Mouse (Mus musculus) small intestine, adult 2 months (tissue): ENCODE results near the gene Chmp6. TPM values are rescaled to one million over a fixed set of nuclear protein-coding genes. Genes with fewer than 3 reads are reported as not detected.
A peak's percentile ranks its signal among the peaks of the same experiment; 100 is the strongest.

Experiments used
- H3K27ac ChIP-seq: fragments of 200-500 bp; 2 replicates; pipeline ENCODE4 v1.5.1; 2012; ENCODE audit warnings: low read depth, low read length, control low read depth, inconsistent platforms; ENCODE audit not compliant: insufficient read depth
- H3K27me3 ChIP-seq: fragments of 200-500 bp; 2 replicates; pipeline ENCODE4 v1.6.1; 2012; ENCODE audit warnings: mild to moderate bottlenecking, moderate library complexity, low read length, inconsistent platforms; ENCODE audit not compliant: control insufficient read depth, insufficient read depth
- H3K36me3 ChIP-seq: fragments of 200-500 bp; 2 replicates; pipeline ENCODE4 v1.6.1; 2012; ENCODE audit warnings: mild to moderate bottlenecking, low read length, control low read depth, inconsistent platforms; ENCODE audit not compliant: control insufficient read depth, insufficient read depth
- H3K4me1 ChIP-seq: fragments of 200-500 bp; 2 replicates; pipeline ENCODE4 v1.6.1; 2012; ENCODE audit warnings: low read length, inconsistent platforms, mixed read lengths; ENCODE audit not compliant: control insufficient read depth, insufficient read depth, insufficient read length
- H3K4me3 ChIP-seq: fragments of 200-500 bp; 2 replicates; pipeline ENCODE4 v1.5.1; 2012; ENCODE audit warnings: low read depth, mild to moderate bottlenecking, control low read depth, inconsistent platforms, low read length, moderate library complexity
- CTCF ChIP-seq: fragments of 200-500 bp; IDR thresholded peaks from 2 replicates; pipeline ENCODE4 v1.5.1; 2012; ENCODE audit warnings: low read depth, mild to moderate bottlenecking, control low read depth, inconsistent platforms, low read length, moderate library complexity, mixed read lengths; ENCODE audit not compliant: insufficient replicate concordance, insufficient read length; ENCODE audit errors: extremely low read depth
- POLR2A ChIP-seq: fragments of 200-500 bp; IDR thresholded peaks from 2 replicates; pipeline ENCODE4 v1.6.1; 2012; ENCODE audit warnings: low read depth, mild to moderate bottlenecking, control low read depth, inconsistent platforms, low read length, moderate library complexity
- WGBS: fragments of 180-500 bp; shearing (Covaris S2); methylation state at CpG from one replicate; pipeline ENCODE4 v1.1.7; 2018; 5-methylcytosine and 5-hydroxymethylcytosine counted together
- polyA plus RNA-seq: library from polyadenylated mRNA; depleted of rRNA; stranded (reverse); fragments of >200 nt; gene quantifications from 2 replicates; pipeline ENCODE4 v1.2.3, GENCODE M21; 2012; rRNA removed

Gene Chmp6
- 69.0 and 137 TPM in 2 replicates for polyA plus RNA-seq

DNA sequence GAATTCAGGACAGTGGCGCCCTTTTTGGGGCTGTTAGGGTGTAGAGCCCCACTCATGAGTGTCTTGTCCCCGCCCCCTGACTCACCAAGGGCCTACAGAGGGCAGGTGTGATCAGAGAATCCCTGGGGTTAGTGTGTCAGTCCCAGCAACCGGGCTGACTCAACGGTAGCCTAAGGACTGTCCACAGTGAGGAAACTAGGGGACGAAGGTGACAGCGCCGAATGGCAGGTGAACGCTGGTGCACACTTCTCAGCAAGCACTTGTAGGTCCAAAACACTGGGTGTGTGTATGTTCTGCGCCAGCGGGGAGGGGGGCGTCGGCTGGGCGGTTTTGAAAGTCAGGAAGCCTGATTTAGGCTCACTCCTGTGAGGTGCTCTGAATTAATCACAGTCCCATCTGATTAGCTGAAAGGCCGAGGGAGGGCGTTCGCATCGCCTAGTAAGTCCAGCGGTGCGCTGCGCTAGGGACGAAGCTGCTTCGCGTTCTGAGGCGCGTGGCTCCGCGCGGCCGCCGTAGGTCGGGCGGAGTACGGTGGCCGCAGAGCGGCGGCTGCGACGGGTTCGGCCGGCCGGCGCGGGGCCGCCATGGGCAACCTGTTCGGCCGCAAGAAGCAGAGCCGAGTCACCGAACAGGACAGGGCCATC is at the start of gene Chmp6:
Gene Chmp6, plus strand, starts transcription at position 151 of the 644 bp plus-strand sequence.
- TF ChIP-seq POLR2A (peak; percentile 18; the same call in 1 of the 2 replicates), CTCF (no peak)

DNA sequence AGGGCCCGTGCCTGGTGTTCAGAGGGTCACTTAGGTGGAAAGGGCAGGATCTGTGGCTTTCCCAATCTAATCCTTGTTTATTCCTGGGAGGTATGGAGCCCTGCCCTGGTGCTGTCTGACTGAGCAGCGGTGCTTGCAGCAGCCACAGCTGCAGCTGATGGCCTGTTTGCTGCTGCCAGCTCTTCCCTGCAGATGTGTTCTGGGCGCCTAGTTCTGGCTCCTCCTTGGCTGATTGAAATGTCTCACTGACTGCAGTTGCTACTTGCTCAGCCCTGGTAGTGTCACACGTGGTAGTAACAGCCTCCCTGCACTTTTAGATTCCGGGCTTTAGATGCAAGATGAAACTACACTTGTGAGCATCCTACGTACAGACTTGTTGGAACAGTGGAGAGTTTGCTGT is 46.4 kb upstream of the Chmp6 start:
- no peak overlapping the region for H3K4me3 ChIP-seq
- H3K27me3 ChIP-seq: no peaks in the 10 kb centered on the region
- TF ChIP-seq POLR2A (no peak), CTCF (no peak)
- H3K4me1 ChIP-seq: no peaks in the 10 kb centered on the region
- WGBS: 93% methylated on average over 6 of the region's 6 CpGs
- no peak overlapping the region for H3K27ac ChIP-seq
- H3K36me3 ChIP-seq: peaks cover 20% of the 10 kb centered on the region

More for the DNA sequence above, at the start of gene Chmp6:
- H3K27ac ChIP-seq: peak within 1 kb of the TSS; percentile 99
- H3K4me3 ChIP-seq: peak within 1 kb of the TSS; percentile 83
- H3K4me1 ChIP-seq: peaks cover 32% of the 10 kb centered on the region
- peaks cover 18% of the 10 kb centered on the region for H3K36me3 ChIP-seq
- H3K27me3 ChIP-seq: no peaks in the 10 kb centered on the region
- WGBS: under 1% methylated on average over 48 of the region's 48 CpGs

DNA sequence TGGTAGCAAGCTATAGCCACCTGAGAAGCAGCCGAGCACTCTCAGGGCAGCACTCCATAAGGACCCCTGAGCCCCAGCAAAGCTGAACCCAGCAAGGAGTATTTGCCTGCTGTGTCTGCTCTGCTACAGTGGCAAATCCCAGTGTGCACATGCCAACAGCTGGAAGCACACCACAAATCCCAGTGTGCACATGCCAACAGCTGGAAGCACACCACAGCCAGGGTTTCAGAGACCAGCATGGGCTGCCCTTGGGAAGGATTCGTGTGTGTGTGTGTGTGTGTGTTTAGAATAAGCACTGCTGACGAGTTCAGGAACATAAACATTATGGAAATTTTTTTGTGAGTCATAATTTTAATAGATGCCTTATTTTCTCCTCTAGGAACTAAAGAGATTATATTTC is 45.1 kb upstream of the Chmp6 start:
- H3K36me3 ChIP-seq: peaks cover 29% of the 10 kb centered on the region
- H3K27ac ChIP-seq: no peak overlapping the region
- H3K4me3 ChIP-seq: no peak overlapping the region
- no peaks in the 10 kb centered on the region for H3K4me1 ChIP-seq
- TF ChIP-seq POLR2A: no peak
- no peak for TF ChIP-seq CTCF
- H3K27me3 ChIP-seq: no peaks in the 10 kb centered on the region
- 81% methylated on average over 3 of the region's 3 CpGs for WGBS

DNA sequence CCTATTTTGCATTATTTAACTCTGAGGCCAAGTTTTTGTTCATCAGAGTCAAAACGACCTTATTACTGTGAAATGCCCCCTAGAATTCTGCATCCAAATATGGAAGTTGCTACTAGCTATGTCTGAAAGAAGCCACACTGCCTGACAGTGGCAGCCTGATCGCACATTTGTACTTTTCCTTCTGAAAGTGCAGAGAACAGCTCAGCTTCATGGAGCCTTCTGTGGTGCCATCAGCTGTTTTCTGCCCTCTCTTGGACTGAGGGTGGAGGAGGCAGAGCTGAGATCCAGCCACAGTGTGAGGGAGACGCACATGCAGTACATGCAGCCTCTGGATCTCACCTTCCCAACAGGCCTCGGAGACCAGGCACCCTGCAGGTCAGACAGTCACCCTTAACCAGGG is 44.7 kb upstream of the Chmp6 start:
- Histone ChIP-seq H3K27ac (no peak overlapping the region), H3K36me3 (peaks cover 33% of the 10 kb centered on the region), H3K27me3 (no peaks in the 10 kb centered on the region), H3K4me1 (no peaks in the 10 kb centered on the region), H3K4me3 (no peak overlapping the region)
- TF ChIP-seq CTCF (no peak), POLR2A (no peak)
- WGBS: 86% methylated on average over 4 of the region's 4 CpGs

DNA sequence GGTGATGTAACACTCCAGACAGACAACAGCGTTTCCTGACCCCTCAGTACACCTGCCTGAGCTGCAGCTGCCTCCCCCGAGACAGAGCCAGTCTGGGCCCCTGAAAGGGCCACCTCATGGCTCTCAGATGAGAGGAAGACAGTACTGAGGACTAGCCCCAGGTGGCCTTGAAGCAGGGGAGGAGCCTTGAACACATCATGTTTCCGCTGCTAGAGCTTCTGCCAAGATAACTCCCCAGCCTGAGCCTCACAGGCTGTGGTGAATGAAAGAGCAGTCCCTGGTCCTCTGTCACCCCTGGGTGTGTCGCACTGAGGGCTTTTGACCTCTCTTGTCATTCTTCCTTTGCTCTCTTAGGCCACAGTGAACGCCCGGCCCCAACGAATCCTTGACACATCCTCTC is 42.1 kb upstream of the Chmp6 start:
- Histone ChIP-seq H3K4me1 (no peaks in the 10 kb centered on the region), H3K36me3 (peaks cover 39% of the 10 kb centered on the region), H3K27ac (no peak overlapping the region), H3K27me3 (no peaks in the 10 kb centered on the region), H3K4me3 (no peak overlapping the region)
- TF ChIP-seq CTCF (no peak), POLR2A (no peak)
- WGBS: 89% methylated on average over 7 of the region's 7 CpGs

DNA sequence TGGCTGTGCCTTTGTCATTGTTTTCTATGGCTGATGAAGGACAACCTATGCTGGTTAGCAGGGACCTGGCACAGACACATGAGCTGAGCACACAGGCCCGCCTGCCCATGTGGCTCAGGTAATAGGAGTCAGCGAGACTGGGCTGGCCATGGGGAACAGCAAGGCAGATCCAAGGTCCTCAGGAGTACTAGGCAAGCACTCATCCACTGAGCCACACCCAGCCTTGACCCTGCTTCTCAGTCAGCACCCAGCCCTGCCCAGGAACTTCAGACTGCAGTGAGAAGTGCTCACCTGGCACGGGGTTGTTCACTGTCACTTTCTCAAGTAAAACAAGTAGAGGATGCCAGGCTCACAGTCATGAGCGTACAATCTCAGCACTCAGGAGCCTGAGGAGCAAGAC is 39.6 kb upstream of the Chmp6 start:
- Histone ChIP-seq H3K27me3 (no peaks in the 10 kb centered on the region), H3K4me1 (no peaks in the 10 kb centered on the region), H3K36me3 (peaks cover 46% of the 10 kb centered on the region), H3K27ac (no peak overlapping the region), H3K4me3 (no peak overlapping the region)
- no peak for TF ChIP-seq POLR2A
- no peak for TF ChIP-seq CTCF
- WGBS: 74% methylated on average over 4 of the region's 4 CpGs

DNA sequence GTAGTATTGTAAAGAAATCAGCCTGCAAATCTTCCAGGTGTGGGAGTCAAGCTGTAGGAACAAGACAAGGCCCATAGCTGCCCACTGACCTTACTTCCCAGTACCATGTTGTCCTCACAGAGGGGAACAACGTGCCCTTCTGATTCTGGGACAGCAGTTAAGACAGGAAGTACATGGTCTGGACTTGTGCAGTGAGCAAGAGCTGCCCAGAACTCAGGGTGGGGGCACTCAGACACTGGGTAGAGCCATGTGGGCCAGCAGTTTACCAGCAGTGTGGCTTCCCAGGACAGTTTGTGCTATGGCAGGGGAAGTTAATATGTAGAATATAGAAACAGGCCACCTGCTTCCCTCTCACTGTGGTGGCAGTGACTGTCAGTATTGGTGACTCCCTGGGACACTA is 38.4 kb upstream of the Chmp6 start:
- Histone ChIP-seq H3K4me1 (no peaks in the 10 kb centered on the region), H3K36me3 (peaks cover 45% of the 10 kb centered on the region), H3K27ac (no peak overlapping the region), H3K27me3 (no peaks in the 10 kb centered on the region), H3K4me3 (no peak overlapping the region)
- TF ChIP-seq POLR2A (no peak), CTCF (no peak)
- 78% methylated on average over 1 of the region's 1 CpGs for WGBS

DNA sequence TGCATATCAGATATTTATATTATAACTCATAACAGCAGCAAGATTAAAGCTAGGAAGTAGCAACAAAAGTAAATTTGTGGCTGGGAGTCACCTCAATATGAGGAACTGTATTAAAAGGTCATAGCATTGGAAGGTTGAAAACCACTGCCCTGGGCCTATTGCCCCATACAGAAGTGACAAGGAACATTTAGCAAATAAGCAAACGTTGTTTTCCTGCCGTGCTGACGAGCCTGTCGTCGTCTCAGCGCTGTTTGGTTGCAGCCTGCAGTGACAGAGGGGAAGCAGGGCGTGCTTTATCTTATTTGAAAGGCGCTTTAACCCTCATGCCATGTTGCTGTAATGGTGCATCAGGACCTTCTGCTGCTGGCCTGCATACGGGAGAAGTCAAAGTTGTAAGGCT is 37.6 kb upstream of the Chmp6 start:
- Histone ChIP-seq H3K36me3 (peaks cover 45% of the 10 kb centered on the region), H3K4me3 (no peak overlapping the region), H3K4me1 (no peaks in the 10 kb centered on the region), H3K27ac (no peak overlapping the region), H3K27me3 (no peaks in the 10 kb centered on the region)
- TF ChIP-seq CTCF (no peak), POLR2A (no peak)
- 79% methylated on average over 9 of the region's 9 CpGs for WGBS
